Comparison of ENCODE assay signal across 8 mouse cellular contexts in the genomic region with DNA sequence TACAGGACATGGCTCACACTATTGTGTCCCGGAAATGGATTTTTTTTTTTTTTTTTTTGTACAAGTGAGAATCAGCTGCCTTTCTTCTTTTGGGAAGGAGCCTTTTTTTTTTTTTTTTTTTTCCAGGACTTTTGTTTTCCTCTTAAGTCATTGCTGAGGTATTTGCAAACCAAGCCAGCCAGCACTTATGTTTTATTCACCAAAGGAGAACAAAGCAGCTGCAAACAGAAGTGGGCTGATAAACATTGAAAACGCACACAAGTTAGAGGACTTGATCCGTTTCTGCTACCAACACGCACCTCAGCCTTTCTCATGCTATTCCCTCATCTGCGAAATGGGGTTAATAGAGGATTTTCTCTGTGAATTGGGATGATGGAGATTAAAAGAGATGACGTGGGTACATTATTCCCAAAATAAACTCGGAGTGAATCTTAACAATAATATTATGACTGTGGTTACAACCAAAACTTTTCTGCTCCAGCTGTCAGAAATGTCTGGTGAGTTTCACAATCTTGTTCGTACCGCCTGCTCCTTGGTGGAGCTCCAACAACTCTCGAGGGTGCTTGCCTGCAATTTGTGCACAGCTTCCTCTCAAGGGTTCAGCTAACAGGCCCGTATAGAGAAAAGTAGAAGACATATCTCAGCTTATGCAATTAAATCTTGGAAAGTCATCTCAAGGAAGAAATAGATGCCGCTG. TPM values are rescaled to one million over a fixed set of nuclear protein-coding genes. Genes with fewer than 3 reads are reported as not detected.
A peak's percentile ranks its signal among the peaks of the same experiment; 100 is the strongest.
DNase-seq lines count a peak whose midpoint lies in the region; ATAC-seq lines count a peak whose summit lies in the region.

No protein-coding gene starts in this region.

- intact Hi-C loops in heart, postnatal 10 days (cut with DNase I), result loop anchor here (5.0 to 10.0 kb wide), 2 partner anchors 205 to 242 kb away; no protein-coding TSS in a partner anchor

- DNase-seq in urinary bladder, postnatal 25 days (ENCODE audit: low spot score), result peak; percentile 13
- DNase-seq in urinary bladder, postnatal 10 days (ENCODE audit: low spot score), result no peak
- peak; percentile 13 for DNase-seq in fat pad, adult 2 months (ENCODE audit: extremely low read depth, low read depth, low spot score)
- DNase-seq in heart, postnatal 10 days, result peak; percentile 72 to 74
- peak; percentile 41 to 69 for DNase-seq in kidney, postnatal 25 days
- DNase-seq in thymus, postnatal 4 days, result peak; percentile 28
- DNase-seq in cerebellum, adult 11 months, result no peak

- ATAC-seq in megakaryocyte progenitor cell, adult 5-6 weeks (replicated peaks; ENCODE audit: poor library complexity), result peak; percentile 63

RNA-seq across cellular contexts. Expression of gene Atrnl1, which starts 1.3 kb away (rescaled TPM):
- 10 to 100 TPM; 24.3 to 24.9 TPM for total RNA-seq in heart, postnatal 10 days (2021)
- 10.8 and 11.7 TPM in 2 replicates for total RNA-seq in megakaryocyte progenitor cell, adult 5-6 weeks (2015)
- total RNA-seq in megakaryocyte progenitor cell, adult 5-6 weeks (2017), result 13.6 and 15.1 TPM in 2 replicates

Comparison
In these comparisons a context has a peak if more than half of its experiments do, and no peak if none do; other contexts are left out.
1. DNase-seq: peak in urinary bladder, postnatal 25 days (single experiment), fat pad, adult 2 months (single experiment), heart, postnatal 10 days (2 of 2), kidney, postnatal 25 days (2 of 2) and thymus, postnatal 4 days (single experiment); none in urinary bladder, postnatal 10 days (single experiment) and cerebellum, adult 11 months (single experiment).